Mouse (Mus musculus) forebrain, embryonic 13.5 days (tissue): Measurements from ENCODE around the gene Retreg3. TPM values are rescaled to one million over a fixed set of nuclear protein-coding genes. Genes with fewer than 3 reads are reported as not detected.

Source experiments
- ATAC-seq: fragments of 200-750 bp; cut with Nextera tagmentation; 2 replicates; pipeline ENCODE4 v1.8.0; 2017
- H3K27ac ChIP-seq: fragments of 300-500 bp; sonication (generic); 2 replicates; pipeline ENCODE4 v1.5.1; 2015; ENCODE audit warnings: inconsistent platforms, mild to moderate bottlenecking, moderate library complexity
- H3K27me3 ChIP-seq: fragments of 300-500 bp; sonication (generic); 2 replicates; pipeline ENCODE4 v1.6.1; 2015; ENCODE audit warnings: mild to moderate bottlenecking, inconsistent platforms
- H3K36me3 ChIP-seq: fragments of 300-500 bp; sonication (generic); 2 replicates; pipeline ENCODE4 v1.6.1; 2015; ENCODE audit warnings: mild to moderate bottlenecking, inconsistent platforms; ENCODE audit not compliant: poor library complexity, severe bottlenecking
- H3K4me1 ChIP-seq: fragments of 300-500 bp; sonication (generic); 2 replicates; pipeline ENCODE4 v1.6.1; 2015; ENCODE audit warnings: inconsistent platforms
- H3K4me2 ChIP-seq: fragments of 300-500 bp; sonication (generic); 2 replicates; pipeline ENCODE4 v1.6.1; 2015; ENCODE audit warnings: inconsistent platforms, mild to moderate bottlenecking, moderate library complexity
- H3K4me3 ChIP-seq: fragments of 300-500 bp; sonication (generic); 2 replicates; pipeline ENCODE4 v1.5.1; 2015; ENCODE audit warnings: mild to moderate bottlenecking, inconsistent platforms
- H3K9ac ChIP-seq: fragments of 300-500 bp; sonication (generic); 2 replicates; pipeline ENCODE4 v1.6.1; 2015; ENCODE audit warnings: mild to moderate bottlenecking, inconsistent platforms
- H3K9me3 ChIP-seq: fragments of 300-500 bp; sonication (generic); replicated peaks from 2 replicates; pipeline ENCODE4 v1.6.1; 2016; ENCODE audit warnings: inconsistent platforms
- WGBS: fragments of 180-500 bp; shearing (Covaris S2); methylation state at CpG from one replicate; pipeline ENCODE4 v1.1.7; 2015; 5-methylcytosine and 5-hydroxymethylcytosine counted together
- polyA plus RNA-seq: library from polyadenylated mRNA; unstranded; fragments of >200 nt; fragmentation: Nextera tagmentation; extraction: Ambion mirVana; gene quantifications from 2 replicates; pipeline ENCODE4 v1.2.1, GENCODE M21; 2015

The Retreg3 gene
- polyA plus RNA-seq, 1 experiment from 2014 or later, result 18.6 TPM

DNA sequence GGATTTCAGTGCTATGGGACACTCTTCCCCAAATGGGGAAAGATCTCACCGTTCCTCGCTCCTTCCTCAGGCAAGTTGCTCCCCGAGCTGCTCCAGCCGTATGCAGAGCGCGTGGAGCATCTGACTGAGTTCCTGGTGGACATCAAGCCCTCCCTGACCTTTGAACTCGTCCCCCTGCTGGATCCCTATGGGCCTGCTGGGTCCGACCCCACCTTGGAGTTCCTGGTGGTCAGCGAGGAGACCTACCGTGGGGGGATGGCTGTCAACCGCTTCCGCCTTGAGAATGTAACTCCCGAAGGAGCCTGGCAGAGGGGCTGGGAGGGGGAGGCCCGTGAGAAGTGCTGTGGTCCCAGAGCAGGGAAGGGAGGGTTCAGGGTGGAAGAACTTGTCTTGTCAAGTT, 35.4 kb downstream of the Retreg3 start:
- WGBS, result 89% methylated on average over 14 of the region's 14 CpGs
- no peak for ATAC-seq
- Histone ChIP-seq H3K4me2 (0 out of 2 replicates have a peak overlapping the region, but pooled peaks have one; percentile 99), H3K36me3 (peaks cover 24% of the 10 kb centered on the region), H3K4me3 (peak overlapping the region; percentile 10; the same call in 1 of the 2 replicates), H3K9me3 (no peaks in the 10 kb centered on the region), H3K27ac (no peak overlapping the region), H3K4me1 (peaks cover 49% of the 10 kb centered on the region), H3K9ac (no peak overlapping the region), H3K27me3 (peaks cover 22% of the 10 kb centered on the region)

DNA sequence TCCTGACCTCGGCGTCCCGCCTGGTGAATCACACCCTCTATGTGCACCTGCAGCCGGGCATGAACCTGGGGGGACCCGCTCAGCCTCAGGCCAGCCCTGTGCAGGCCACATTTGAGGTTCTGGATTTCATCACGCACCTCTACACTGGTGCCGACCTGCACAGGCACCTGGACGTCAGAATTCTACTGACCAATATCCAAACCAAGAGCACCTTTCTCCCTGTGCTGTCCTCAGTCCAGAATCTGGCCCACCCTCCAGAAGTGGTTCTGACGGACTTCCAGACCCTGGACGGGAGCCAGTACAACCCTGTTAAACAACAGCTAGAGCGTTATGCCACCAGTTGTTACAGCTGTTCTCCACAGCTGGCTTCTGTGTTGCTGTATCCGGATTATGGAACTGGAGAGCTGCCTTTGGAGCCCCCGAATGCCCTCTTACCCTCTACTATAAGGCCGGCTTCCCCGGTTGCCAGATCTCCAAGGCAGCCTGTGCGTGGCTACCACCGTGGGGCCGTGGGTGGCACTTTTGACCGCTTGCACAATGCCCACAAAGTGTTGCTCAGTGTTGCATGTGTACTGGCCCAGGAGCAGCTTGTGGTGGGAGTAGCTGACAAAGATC, 36.5 kb downstream of the Retreg3 start:
- Histone ChIP-seq H3K4me2 (peak overlapping the region; percentile 99), H3K27ac (peak overlapping the region; percentile 86), H3K4me1 (peaks cover 45% of the 10 kb centered on the region), H3K27me3 (peaks cover 33% of the 10 kb centered on the region), H3K36me3 (peaks cover 14% of the 10 kb centered on the region; the same call in 1 of the 2 replicates), H3K9me3 (no peaks in the 10 kb centered on the region), H3K4me3 (peak overlapping the region; percentile 69), H3K9ac (peak overlapping the region; percentile 84)
- WGBS, result 35% methylated on average over 19 of the region's 19 CpGs
- peak; percentile 14; the same call in 1 of the 2 replicates for ATAC-seq

GRCm38 (mm10) chr11:101082208-101083082, 37.2 kb downstream of the Retreg3 start, which contains the start of gene Coasy:
TSS of gene Coasy (plus strand) at chr11:101082565.
- under 1% methylated on average over 51 of the region's 51 CpGs for WGBS
- peak; percentile 90 for ATAC-seq
- Histone ChIP-seq H3K4me1 (peaks cover 37% of the 10 kb centered on the region), H3K36me3 (peaks cover 14% of the 10 kb centered on the region; the same call in 1 of the 2 replicates), H3K27ac (peak within 1 kb of the TSS; percentile 86), H3K4me2 (peak within 1 kb of the TSS; percentile 99), H3K27me3 (peaks cover 40% of the 10 kb centered on the region), H3K4me3 (peak within 1 kb of the TSS; percentile 69), H3K9me3 (no peaks in the 10 kb centered on the region), H3K9ac (peak within 1 kb of the TSS; percentile 84)

DNA sequence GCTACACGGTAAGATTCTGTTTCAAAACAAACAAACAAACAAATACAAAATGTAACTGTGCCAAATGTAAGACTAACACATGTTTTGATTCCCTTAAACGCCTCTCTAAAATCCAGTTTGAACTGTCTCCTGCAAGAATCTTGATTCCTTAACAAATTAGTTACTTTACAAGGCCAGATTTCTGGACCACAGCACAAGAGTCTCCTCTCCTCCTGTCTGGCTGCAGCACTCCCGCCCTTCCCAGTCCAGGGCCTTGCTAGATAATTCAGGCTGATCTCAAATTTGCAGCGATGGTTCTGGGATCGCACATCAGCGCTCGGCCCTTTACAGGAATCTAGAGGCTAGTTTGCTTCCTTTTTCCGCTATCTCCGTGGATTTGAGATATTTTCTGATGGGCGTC, 38.0 kb downstream of the Retreg3 start:
- H3K9ac ChIP-seq, result peak overlapping the region; percentile 84
- H3K4me2 ChIP-seq, result peak overlapping the region; percentile 99
- no peaks in the 10 kb centered on the region for H3K9me3 ChIP-seq
- peaks cover 48% of the 10 kb centered on the region for H3K27me3 ChIP-seq
- peak overlapping the region; percentile 86; the same call in 1 of the 2 replicates for H3K27ac ChIP-seq
- H3K36me3 ChIP-seq, result peaks cover 14% of the 10 kb centered on the region; the same call in 1 of the 2 replicates
- ATAC-seq, result no peak
- WGBS, result 5% methylated on average over 10 of the region's 10 CpGs
- peak overlapping the region; percentile 69 for H3K4me3 ChIP-seq
- H3K4me1 ChIP-seq, result peaks cover 34% of the 10 kb centered on the region

DNA sequence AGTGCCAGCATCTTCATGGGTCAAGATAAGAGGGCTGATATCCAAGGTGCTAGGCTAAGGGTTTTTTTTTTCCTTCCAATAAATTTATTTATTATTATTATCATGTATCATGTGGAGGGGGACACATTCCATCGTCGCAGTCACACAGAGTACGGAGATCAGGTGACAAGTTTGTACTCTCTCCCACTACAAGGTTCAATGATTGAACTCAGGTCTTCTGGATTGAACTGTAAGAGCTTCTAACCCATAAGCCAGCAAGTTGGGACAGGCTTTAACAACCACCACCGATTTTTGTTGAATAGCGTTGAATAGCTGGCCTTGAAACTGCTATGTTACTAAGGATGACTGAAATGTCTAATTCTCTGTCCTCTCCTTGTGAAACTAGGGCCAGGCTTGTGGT, 39.3 kb downstream of the Retreg3 start:
- Histone ChIP-seq H3K27ac (no peak overlapping the region), H3K4me1 (peaks cover 22% of the 10 kb centered on the region), H3K4me3 (no peak overlapping the region), H3K4me2 (no peak overlapping the region), H3K9me3 (no peaks in the 10 kb centered on the region), H3K27me3 (peaks cover 53% of the 10 kb centered on the region), H3K36me3 (peaks cover 9% of the 10 kb centered on the region; the same call in 1 of the 2 replicates), H3K9ac (no peak overlapping the region)
- ATAC-seq, result no peak
- 60% methylated on average over 5 of the region's 5 CpGs for WGBS

DNA sequence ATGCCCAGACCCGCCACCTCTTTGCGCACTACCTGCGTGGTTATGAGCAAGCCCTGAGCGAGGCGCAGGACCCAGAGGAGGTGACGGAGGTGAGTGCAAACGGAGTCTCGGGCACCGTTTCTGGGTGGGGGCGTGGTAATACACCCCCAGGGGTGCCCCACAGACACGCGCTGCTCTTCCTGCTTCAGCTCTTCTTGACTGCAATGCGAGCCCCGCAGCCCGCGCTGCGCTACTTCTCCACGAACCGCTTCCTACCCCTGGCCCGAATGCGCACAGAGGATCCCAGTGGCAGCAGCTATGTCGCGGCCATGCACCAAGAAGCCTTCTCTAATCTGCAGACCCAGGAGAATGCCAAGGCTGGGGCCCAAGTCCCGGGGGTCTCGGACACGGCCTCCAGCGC, 39.9 kb downstream of the Retreg3 start:
- 2% methylated on average over 27 of the region's 27 CpGs for WGBS
- no peak overlapping the region for H3K27ac ChIP-seq
- peak overlapping the region; percentile 14; the same call in 1 of the 2 replicates for H3K4me2 ChIP-seq
- H3K4me1 ChIP-seq, result peaks cover 22% of the 10 kb centered on the region
- H3K36me3 ChIP-seq, result peaks cover 3% of the 10 kb centered on the region; the same call in 1 of the 2 replicates
- H3K27me3 ChIP-seq, result peaks cover 53% of the 10 kb centered on the region
- H3K9ac ChIP-seq, result 0 out of 2 replicates have a peak overlapping the region, but pooled peaks have one; percentile 12
- ATAC-seq, result no peak
- H3K9me3 ChIP-seq, result no peaks in the 10 kb centered on the region
- no peak overlapping the region for H3K4me3 ChIP-seq

GRCm38 (mm10) chr11:101078121-101078520, 41.6 kb downstream of the Retreg3 start, which contains the start of gene Hsd17b1:
TSS of gene Hsd17b1 (plus strand) at chr11:101078411.
- Histone ChIP-seq H3K36me3 (no peaks in the 10 kb centered on the region), H3K4me2 (no peak within 1 kb of the TSS), H3K4me3 (no peak within 1 kb of the TSS), H3K9me3 (no peaks in the 10 kb centered on the region), H3K4me1 (peaks cover 10% of the 10 kb centered on the region), H3K9ac (no peak within 1 kb of the TSS), H3K27me3 (peaks cover 53% of the 10 kb centered on the region), H3K27ac (no peak within 1 kb of the TSS)
- no peak for ATAC-seq
- 71% methylated on average over 9 of the region's 9 CpGs for WGBS

DNA sequence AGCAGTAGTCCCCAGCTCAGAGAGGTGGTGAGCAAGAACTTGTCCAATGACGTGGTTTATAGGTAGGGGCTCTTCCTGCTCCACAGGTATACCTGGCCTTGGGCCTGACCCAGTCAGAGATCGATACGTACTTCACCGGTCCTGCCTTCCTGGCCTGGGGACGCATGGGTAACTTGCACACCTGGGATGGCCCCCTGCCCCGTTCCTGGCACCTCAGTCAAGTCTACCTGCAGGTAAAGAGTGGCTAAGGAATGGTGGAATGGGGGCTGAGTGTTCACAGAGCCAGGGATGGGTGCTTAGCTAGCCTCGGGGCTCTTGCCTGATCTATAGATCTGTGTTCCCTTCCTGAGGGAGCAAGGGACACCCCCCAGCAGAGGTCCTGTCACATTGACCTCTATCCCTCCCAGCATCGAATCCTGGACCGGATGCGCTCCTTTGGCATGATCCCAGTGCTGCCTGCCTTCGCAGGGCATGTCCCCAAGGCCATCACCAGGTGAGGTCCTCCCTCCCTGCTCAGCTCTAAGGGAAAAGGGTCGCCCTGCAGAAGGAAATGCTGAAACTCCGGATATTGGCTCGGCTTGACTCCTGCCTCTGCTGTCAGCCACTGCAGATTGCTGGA, 47.8 kb downstream of the Retreg3 start:
- ATAC-seq, result no peak
- Histone ChIP-seq H3K36me3 (no peaks in the 10 kb centered on the region), H3K4me2 (no peak overlapping the region), H3K9ac (no peak overlapping the region), H3K4me3 (no peak overlapping the region), H3K27ac (no peak overlapping the region), H3K4me1 (peaks cover 20% of the 10 kb centered on the region), H3K9me3 (no peaks in the 10 kb centered on the region), H3K27me3 (peaks cover 7% of the 10 kb centered on the region; the same call in 1 of the 2 replicates)
- 76% methylated on average over 14 of the region's 14 CpGs for WGBS

DNA sequence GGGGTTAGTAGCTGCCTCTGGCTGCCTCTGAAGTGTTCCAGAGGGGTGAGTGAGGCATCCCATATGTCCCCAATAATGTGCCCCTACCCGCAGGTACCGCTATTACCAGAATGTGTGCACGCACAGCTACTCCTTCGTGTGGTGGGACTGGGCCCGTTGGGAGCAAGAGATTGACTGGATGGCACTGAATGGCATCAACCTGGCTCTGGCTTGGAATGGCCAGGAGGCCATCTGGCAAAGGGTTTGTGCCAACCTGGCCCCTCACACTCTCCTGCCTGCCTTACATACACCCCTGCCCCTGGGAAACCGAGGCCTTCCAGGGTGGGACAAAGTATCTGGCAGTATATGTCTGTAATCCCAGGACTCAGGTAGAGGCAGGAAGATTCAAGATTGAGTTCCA, 48.7 kb downstream of the Retreg3 start:
- 78% methylated on average over 6 of the region's 6 CpGs for WGBS
- H3K9ac ChIP-seq, result peak overlapping the region; percentile 85; the same call in 1 of the 2 replicates

GRCm38 (mm10) chr11:101070189-101070527, 49.5 kb downstream of the Retreg3 start:
- peak overlapping the region; percentile 15; the same call in 1 of the 2 replicates for H3K27ac ChIP-seq
- H3K27me3 ChIP-seq, result no peaks in the 10 kb centered on the region
- H3K4me2 ChIP-seq, result peak overlapping the region; percentile 93
- ATAC-seq, result peak; percentile 63
- H3K4me1 ChIP-seq, result peaks cover 24% of the 10 kb centered on the region
- WGBS, result under 1% methylated on average over 24 of the region's 36 CpGs
- H3K9me3 ChIP-seq, result no peaks in the 10 kb centered on the region
- H3K36me3 ChIP-seq, result no peaks in the 10 kb centered on the region
- H3K9ac ChIP-seq, result peak overlapping the region; percentile 85
- H3K4me3 ChIP-seq, result peak overlapping the region; percentile 70

More for the DNA sequence above, 48.7 kb downstream of the Retreg3 start:
- H3K27me3 ChIP-seq, result no peaks in the 10 kb centered on the region
- H3K4me1 ChIP-seq, result peaks cover 24% of the 10 kb centered on the region
- peak overlapping the region; percentile 70 for H3K4me3 ChIP-seq
- H3K4me2 ChIP-seq, result peak overlapping the region; percentile 93
- H3K9me3 ChIP-seq, result no peaks in the 10 kb centered on the region
- H3K27ac ChIP-seq, result no peak overlapping the region
- no peaks in the 10 kb centered on the region for H3K36me3 ChIP-seq
- no peak for ATAC-seq

- ATAC-seq, result peak; percentile 91
- H3K36me3 ChIP-seq, result no peaks in the 10 kb centered on the region
- no peaks in the 10 kb centered on the region for H3K27me3 ChIP-seq
- peaks cover 24% of the 10 kb centered on the region for H3K4me1 ChIP-seq
- H3K9ac ChIP-seq, result peak within 1 kb of the TSS; percentile 85
- no peaks in the 10 kb centered on the region for H3K9me3 ChIP-seq
- WGBS, result 6% methylated on average over 35 of the region's 35 CpGs
- H3K4me2 ChIP-seq, result peak within 1 kb of the TSS; percentile 93
- peak within 1 kb of the TSS; percentile 70 for H3K4me3 ChIP-seq
- H3K27ac ChIP-seq, result peak within 1 kb of the TSS; percentile 15
Measured at GRCm38 (mm10) chr11:101069391-101070188, 50.1 kb downstream of the Retreg3 start, which contains the start of gene Naglu. TSS of gene Naglu (plus strand) at chr11:101070012.
